Mouse (Mus musculus): ENCODE results near the gene Pigr. TPM values are rescaled to one million over a fixed set of nuclear protein-coding genes. Genes with fewer than 3 reads are reported as not detected.
A peak's percentile ranks its signal among the peaks of the same experiment; 100 is the strongest.

Gene Pigr
- polyA plus RNA-seq, 1 experiment from 2014 or later: 0.05 TPM

DNA sequence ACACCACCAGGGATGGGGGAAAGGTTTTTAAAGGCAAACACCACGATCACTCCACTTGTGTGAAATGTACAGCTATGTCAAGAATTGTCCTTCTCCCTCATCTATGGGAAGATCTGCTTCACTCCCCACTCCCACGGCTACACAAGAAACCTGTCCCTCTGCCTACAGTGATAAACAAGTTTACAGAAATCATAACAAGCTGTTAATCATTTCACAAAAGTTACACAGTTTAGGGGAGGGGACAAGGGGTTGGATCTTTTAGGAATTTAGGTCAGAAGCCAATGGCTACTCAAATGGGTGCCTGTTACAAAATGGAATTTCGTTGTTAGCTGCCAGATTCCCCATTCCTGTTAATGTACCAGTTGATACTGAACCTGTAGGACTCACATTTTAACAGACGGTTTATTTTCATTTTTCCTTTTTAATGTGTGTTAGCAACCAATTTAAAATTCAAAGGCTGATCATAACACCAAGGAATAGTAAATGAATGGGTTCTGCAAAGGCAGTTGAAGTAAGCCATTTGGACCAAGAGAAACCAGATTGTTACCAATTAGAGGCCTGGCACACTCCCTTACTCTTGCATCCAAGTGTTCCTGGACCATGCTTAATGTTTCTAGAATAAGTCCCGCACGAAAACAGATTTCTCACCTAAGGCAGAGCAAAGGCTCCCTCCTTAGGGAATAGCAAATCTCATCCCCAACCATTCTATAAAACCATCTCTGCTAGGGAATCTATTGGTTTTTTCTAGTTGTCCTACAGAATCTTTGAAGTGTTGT, 8.9 kb downstream of the Pigr start:
- H3K4me1 ChIP-seq: peaks cover 13% of the 10 kb centered on the region
- no peaks in the 10 kb centered on the region for H3K27me3 ChIP-seq
- no peak overlapping the region for H3K4me3 ChIP-seq (replicated peaks)
- H3K9me3 ChIP-seq (replicated peaks): no peaks in the 10 kb centered on the region
- H3K27ac ChIP-seq: no peak overlapping the region
- no peak overlapping the region for H3K9ac ChIP-seq
- 80% methylated on average over 6 of the region's 6 CpGs for WGBS
- no peak overlapping the region for H3K4me2 ChIP-seq
- no peaks in the 10 kb centered on the region for H3K36me3 ChIP-seq
- no peak for ATAC-seq (replicated peaks; ENCODE audit: low FRiP score)

DNA sequence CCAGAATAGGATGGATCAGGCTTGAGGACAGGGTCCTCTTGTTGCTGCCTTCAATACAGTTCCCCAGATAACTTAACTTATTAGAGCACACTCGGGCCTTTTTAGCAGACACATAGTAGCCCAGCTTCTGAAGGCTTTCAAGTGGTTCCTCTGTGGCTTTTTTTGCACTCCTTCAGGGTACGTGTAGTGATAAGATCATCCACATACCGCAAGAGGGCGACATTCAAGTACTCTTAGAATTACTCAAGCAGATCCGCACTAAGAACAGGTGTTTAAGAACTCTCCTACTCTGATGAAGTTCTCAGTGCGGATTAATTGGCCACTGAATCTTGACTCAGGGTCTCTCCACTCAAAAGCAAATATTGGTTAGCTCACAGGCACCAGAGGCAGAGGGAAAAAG, 11.8 kb downstream of the Pigr start:
- no peak overlapping the region for H3K9ac ChIP-seq
- no peak for ATAC-seq (replicated peaks; ENCODE audit: low FRiP score)
- no peak overlapping the region for H3K27ac ChIP-seq
- H3K4me3 ChIP-seq (replicated peaks): no peak overlapping the region
- WGBS: 57% methylated on average over 6 of the region's 6 CpGs
- no peaks in the 10 kb centered on the region for H3K36me3 ChIP-seq
- peaks cover 8% of the 10 kb centered on the region; the same call in 1 of the 2 replicates for H3K4me1 ChIP-seq
- no peaks in the 10 kb centered on the region; the same call in 1 of the 2 replicates for H3K27me3 ChIP-seq
- no peaks in the 10 kb centered on the region for H3K9me3 ChIP-seq (replicated peaks)
- no peak overlapping the region for H3K4me2 ChIP-seq

DNA sequence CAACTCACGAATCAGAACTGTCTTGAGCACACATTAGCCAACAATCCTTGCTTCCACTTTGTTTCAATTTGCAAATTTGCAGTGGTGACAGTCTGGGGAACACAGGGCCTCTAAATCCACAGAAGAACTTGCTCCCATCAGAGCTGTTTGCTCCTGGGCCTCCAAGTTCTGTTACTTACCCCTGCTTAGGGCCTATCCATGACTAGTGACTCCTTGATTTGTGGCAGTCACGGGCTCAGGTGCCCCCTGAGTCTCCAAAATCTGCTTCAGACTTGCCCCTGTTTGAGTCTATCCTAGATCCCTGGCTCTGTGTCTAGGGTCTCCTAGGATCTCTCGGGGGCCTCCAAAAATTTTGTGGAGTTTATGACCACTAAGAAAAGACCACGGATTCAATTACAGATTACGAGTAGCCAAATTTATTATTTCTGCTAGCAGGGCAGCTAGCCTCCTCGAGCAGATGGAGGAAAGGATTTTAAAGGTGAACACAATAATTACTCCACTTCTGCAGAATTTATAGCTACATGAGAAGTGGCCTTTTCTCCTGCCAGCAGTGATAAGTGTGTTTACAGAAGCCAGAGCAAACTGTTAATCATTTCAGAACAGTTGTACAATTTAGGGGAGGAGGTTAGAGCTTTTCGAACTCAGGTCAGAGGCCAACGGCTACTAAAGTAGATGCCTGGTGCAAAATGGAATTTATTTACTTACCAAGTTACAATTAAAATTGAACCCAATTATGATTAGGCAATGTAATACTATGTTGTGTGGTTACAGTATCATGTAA, 14.3 kb downstream of the Pigr start:
- no peak; the same call in 1 of the 2 replicates for ATAC-seq (replicated peaks; ENCODE audit: low FRiP score)
- Histone ChIP-seq H3K9me3 (replicated peaks) (no peaks in the 10 kb centered on the region), H3K4me3 (replicated peaks) (no peak overlapping the region), H3K4me2 (no peak overlapping the region), H3K27ac (0 out of 2 replicates have a peak overlapping the region, but pooled peaks have one; percentile 1), H3K27me3 (no peaks in the 10 kb centered on the region; the same call in 1 of the 2 replicates), H3K36me3 (no peaks in the 10 kb centered on the region), H3K4me1 (peaks cover 8% of the 10 kb centered on the region; the same call in 1 of the 2 replicates), H3K9ac (no peak overlapping the region)
- 24% methylated on average over 8 of the region's 8 CpGs for WGBS

DNA sequence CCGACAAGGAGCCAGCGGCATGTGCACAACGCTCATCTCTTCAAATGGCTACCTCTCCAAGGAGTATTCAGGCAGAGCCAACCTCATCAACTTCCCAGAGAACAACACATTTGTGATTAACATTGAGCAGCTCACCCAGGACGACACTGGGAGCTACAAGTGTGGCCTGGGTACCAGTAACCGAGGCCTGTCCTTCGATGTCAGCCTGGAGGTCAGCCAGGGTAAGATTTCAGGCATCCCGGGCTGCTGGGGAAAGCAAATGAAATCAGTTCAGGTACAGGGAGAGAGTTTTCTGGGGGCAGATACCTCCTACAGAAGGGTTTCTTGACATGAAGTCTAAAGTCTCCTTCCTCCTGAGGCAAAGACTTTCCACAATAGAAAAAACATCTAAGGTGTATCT, 15.1 kb downstream of the Pigr start:
- Histone ChIP-seq H3K9me3 (replicated peaks) (no peaks in the 10 kb centered on the region), H3K27me3 (no peaks in the 10 kb centered on the region; the same call in 1 of the 2 replicates), H3K9ac (no peak overlapping the region), H3K27ac (no peak overlapping the region), H3K4me3 (replicated peaks) (no peak overlapping the region), H3K36me3 (no peaks in the 10 kb centered on the region), H3K4me1 (peaks cover 8% of the 10 kb centered on the region; the same call in 1 of the 2 replicates), H3K4me2 (no peak overlapping the region)
- WGBS: 58% methylated on average over 7 of the region's 7 CpGs
- no peak for ATAC-seq (replicated peaks; ENCODE audit: low FRiP score)

DNA sequence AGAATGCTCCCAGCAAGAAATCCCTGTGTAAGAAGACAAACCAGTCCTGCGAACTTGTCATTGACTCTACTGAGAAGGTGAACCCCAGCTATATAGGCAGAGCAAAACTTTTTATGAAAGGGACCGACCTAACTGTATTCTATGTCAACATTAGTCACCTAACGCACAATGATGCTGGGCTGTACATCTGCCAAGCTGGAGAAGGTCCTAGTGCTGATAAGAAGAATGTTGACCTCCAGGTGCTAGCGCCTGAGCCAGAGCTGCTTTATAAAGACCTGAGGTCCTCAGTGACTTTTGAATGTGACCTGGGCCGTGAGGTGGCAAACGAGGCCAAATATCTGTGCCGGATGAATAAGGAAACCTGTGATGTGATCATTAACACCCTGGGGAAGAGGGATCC, 18.0 kb downstream of the Pigr start:
- no peak for ATAC-seq (replicated peaks; ENCODE audit: low FRiP score)
- no peaks in the 10 kb centered on the region for H3K36me3 ChIP-seq
- no peak overlapping the region for H3K27ac ChIP-seq
- H3K9me3 ChIP-seq (replicated peaks): no peaks in the 10 kb centered on the region
- 92% methylated on average over 7 of the region's 7 CpGs for WGBS
- no peak overlapping the region for H3K4me3 ChIP-seq (replicated peaks)
- H3K9ac ChIP-seq: no peak overlapping the region
- no peaks in the 10 kb centered on the region; the same call in 1 of the 2 replicates for H3K27me3 ChIP-seq
- H3K4me1 ChIP-seq: peaks cover 8% of the 10 kb centered on the region; the same call in 1 of the 2 replicates
- H3K4me2 ChIP-seq: no peak overlapping the region

DNA sequence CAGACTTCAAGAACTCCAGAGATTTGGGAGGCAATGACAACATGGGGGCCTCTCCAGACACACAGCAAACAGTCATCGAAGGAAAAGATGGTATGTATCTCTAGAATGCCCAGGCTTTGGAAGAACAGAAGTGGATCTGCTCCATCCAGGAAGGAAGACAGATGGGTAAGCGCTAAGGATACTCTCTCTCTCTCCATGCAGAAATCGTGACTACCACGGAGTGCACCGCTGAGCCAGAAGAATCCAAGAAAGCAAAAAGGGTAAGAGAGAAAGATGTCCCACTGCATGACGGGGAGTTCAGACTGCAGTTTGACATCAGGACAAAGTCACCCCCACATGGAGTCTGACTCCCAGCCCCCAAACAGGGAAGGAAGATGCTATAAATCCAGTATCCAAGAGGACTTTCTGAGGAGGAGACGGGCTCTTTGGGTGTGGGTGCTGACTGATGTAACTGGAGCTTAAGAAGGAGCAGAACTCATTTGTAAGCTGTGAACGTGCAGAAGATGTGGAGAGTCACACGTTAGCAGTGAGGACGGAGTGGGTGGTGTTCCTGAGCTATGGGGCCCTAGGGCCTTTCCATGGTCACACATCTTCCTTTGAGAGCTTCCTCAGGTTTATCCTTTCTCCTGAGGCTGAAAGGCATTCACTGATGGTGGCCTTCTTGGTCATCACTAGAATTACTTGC, 23.2 kb downstream of the Pigr start:
- Histone ChIP-seq H3K4me3 (replicated peaks) (no peak overlapping the region), H3K27ac (no peak overlapping the region), H3K4me1 (no peaks in the 10 kb centered on the region; the same call in 1 of the 2 replicates), H3K27me3 (no peaks in the 10 kb centered on the region), H3K36me3 (no peaks in the 10 kb centered on the region), H3K9ac (no peak overlapping the region), H3K9me3 (replicated peaks) (no peaks in the 10 kb centered on the region), H3K4me2 (no peak overlapping the region)
- ATAC-seq (replicated peaks; ENCODE audit: low FRiP score): no peak
- WGBS: 85% methylated on average over 10 of the region's 10 CpGs

DNA sequence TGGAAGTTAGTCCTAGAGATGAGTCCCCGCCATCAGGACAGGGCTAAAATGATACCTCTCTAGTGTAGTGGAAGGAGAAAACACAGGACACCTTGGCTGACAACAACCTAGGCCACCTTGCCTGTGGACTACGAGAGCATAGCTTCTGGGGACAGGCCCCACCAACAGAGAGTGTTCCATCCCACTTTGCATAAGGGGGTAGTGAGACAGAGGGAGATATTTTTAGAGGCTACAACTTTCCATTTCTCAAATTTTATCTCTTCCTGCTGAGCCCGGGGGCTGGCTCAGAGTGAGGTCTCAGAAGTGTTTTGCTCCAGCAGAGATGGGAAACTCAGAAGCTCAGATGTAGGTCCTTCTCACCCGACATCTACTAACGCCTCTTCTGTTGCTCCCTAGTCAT, 23.9 kb downstream of the Pigr start:
- Histone ChIP-seq H3K4me1 (no peaks in the 10 kb centered on the region; the same call in 1 of the 2 replicates), H3K9me3 (replicated peaks) (no peaks in the 10 kb centered on the region), H3K36me3 (no peaks in the 10 kb centered on the region), H3K27ac (no peak overlapping the region), H3K27me3 (no peaks in the 10 kb centered on the region), H3K4me2 (no peak overlapping the region), H3K9ac (no peak overlapping the region), H3K4me3 (replicated peaks) (no peak overlapping the region)
- ATAC-seq (replicated peaks; ENCODE audit: low FRiP score): no peak
- whole genome bisulfite sequencing: 85% methylated on average over 5 of the region's 5 CpGs

DNA sequence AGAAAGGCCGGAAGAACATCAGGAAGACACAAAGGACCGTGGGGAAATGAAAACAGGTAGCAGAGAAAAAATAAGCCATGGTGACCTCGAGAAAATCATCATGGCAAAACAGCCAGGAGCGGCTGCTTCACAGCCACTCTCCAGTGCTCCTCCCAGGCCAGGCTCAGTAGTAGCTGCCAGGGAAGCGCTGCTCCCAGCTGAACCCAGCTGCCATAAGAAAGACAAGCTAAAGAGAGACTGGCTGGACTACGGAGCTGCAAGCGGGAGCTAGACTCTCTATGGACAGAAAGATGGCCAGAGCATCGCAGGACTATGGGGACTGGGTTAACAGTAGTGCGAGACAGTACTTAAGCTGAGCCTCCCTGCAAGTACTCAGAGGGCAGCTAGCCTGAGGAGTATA, 28.3 kb downstream of the Pigr start:
- no peaks in the 10 kb centered on the region for H3K27me3 ChIP-seq
- H3K4me1 ChIP-seq: no peaks in the 10 kb centered on the region; the same call in 1 of the 2 replicates
- no peak overlapping the region for H3K4me3 ChIP-seq (replicated peaks)
- 85% methylated on average over 9 of the region's 9 CpGs for WGBS
- no peak overlapping the region for H3K27ac ChIP-seq
- H3K9me3 ChIP-seq (replicated peaks): no peaks in the 10 kb centered on the region
- H3K4me2 ChIP-seq: no peak overlapping the region
- H3K36me3 ChIP-seq: no peaks in the 10 kb centered on the region
- H3K9ac ChIP-seq: no peak overlapping the region
- ATAC-seq (replicated peaks; ENCODE audit: low FRiP score): no peak

DNA sequence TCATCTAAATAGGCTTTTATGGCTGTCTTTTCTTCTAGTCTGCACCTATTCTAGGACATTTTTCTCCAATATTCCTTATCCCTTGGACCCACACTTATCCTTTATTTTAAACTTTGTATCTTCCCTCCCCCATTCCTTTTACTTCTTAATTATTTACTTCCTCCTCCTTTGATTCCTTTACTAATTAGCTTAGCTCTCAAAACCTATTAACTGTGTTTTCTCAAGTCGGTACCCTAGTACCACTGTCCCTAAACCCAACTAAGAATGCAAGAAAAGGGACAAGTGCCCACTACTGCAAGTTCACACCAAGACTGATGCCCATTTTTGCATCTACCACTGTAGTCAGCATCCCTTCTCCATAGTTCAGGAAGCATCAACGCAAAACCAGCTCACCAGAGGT, 29.2 kb downstream of the Pigr start:
- H3K27me3 ChIP-seq: no peaks in the 10 kb centered on the region
- H3K36me3 ChIP-seq: no peaks in the 10 kb centered on the region
- no peaks in the 10 kb centered on the region; the same call in 1 of the 2 replicates for H3K4me1 ChIP-seq
- no peak overlapping the region for H3K4me3 ChIP-seq (replicated peaks)
- ATAC-seq (replicated peaks; ENCODE audit: low FRiP score): no peak
- H3K9ac ChIP-seq: no peak overlapping the region
- no peak overlapping the region for H3K4me2 ChIP-seq
- 78% methylated on average over 2 of the region's 2 CpGs for WGBS
- no peaks in the 10 kb centered on the region for H3K9me3 ChIP-seq (replicated peaks)
- H3K27ac ChIP-seq: no peak overlapping the region

DNA sequence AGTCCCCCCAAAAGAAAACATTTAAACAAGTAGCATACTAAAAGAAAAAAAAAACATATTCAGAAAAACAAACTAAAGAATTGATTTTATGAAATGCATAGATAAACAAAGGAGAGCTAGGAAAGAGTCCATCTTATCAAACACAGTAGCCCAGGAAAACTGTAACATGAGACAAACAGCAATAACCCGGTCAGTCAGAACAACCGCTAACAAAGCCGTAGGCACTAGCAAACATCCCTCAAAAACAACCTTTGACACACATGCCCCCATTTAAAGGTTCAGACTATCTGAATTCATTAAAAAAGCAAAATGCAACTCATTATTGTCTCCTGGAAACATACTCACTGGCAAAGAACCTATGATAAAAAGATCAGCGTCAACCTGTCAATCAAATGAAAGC, 31.0 kb downstream of the Pigr start:
- Histone ChIP-seq H3K4me2 (no peak overlapping the region), H3K27me3 (no peaks in the 10 kb centered on the region), H3K36me3 (no peaks in the 10 kb centered on the region), H3K27ac (no peak overlapping the region), H3K9ac (no peak overlapping the region), H3K9me3 (replicated peaks) (no peaks in the 10 kb centered on the region), H3K4me1 (no peaks in the 10 kb centered on the region; the same call in 1 of the 2 replicates), H3K4me3 (replicated peaks) (no peak overlapping the region)
- WGBS: 65% methylated on average over 4 of the region's 4 CpGs
- no peak for ATAC-seq (replicated peaks; ENCODE audit: low FRiP score)

DNA sequence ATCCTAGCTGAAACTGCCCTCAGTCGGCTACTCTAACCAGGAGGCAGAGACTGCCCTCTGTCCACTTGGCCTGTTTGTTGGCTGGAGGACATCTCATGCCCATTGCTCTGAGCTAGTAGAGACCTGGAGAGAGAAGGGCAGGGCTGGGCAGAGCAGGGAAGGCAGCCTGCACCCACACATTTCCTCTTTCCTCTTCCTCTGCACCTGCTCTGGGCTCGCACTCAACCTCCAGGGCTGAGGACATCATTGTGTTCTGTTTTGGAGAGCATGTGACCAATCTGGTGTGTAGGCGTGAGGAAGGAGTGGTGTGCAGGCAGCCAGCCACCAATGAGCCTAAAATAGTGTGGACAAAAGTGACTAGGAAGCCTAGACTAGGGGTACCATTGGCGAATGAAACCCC, 37.8 kb downstream of the Pigr start:
- Histone ChIP-seq H3K27me3 (no peaks in the 10 kb centered on the region), H3K36me3 (no peaks in the 10 kb centered on the region), H3K4me2 (no peak overlapping the region), H3K27ac (no peak overlapping the region), H3K4me3 (replicated peaks) (no peak overlapping the region), H3K4me1 (no peaks in the 10 kb centered on the region), H3K9ac (no peak overlapping the region), H3K9me3 (replicated peaks) (no peaks in the 10 kb centered on the region)
- WGBS: 81% methylated on average over 4 of the region's 4 CpGs
- ATAC-seq (replicated peaks; ENCODE audit: low FRiP score): no peak

DNA sequence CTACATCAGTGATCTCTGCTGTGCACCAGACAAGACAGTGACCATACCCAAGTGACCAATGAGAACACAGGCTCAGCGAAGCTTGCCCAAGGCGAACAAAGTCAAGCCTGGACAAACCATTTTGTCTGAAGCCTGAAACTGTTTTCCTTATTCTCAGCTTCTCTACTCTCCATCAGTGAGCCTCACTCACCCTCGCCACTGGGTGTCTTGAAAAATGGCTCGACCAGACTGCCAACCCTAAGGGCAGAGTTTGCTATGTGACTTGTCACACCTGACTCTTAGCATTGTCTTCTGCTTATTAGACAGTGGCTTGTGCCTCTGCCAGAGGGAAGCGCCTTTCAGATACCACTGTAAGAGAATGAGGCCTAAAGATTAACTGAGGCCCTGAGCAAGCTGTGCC, 38.3 kb downstream of the Pigr start:
- no peak overlapping the region for H3K4me2 ChIP-seq
- no peaks in the 10 kb centered on the region for H3K36me3 ChIP-seq
- H3K4me3 ChIP-seq (replicated peaks): no peak overlapping the region
- H3K4me1 ChIP-seq: no peaks in the 10 kb centered on the region
- H3K9ac ChIP-seq: no peak overlapping the region
- H3K9me3 ChIP-seq (replicated peaks): no peaks in the 10 kb centered on the region
- H3K27ac ChIP-seq: no peak overlapping the region
- ATAC-seq (replicated peaks; ENCODE audit: low FRiP score): no peak
- H3K27me3 ChIP-seq: no peaks in the 10 kb centered on the region
- 86% methylated on average over 5 of the region's 5 CpGs for WGBS

All from kidney, embryonic 15.5 days (tissue).